Mouse (Mus musculus): ENCODE measurements at regions not wholly inside any gene's neighbourhood (a gene's known extent, or its start where the extent isn't known, plus 50 kb on each side); places are given as distances from the start of the nearest gene placed in this dataset.

GRCm38 (mm10) chr6:98178005-98178404 lies 164.5 kb downstream of the Gm765 start:
- no peak overlapping the region for H3K4me2 ChIP-seq (replicated peaks)
- H3K27me3 ChIP-seq: 0 out of 2 replicates have a peak, but pooled peaks cover 2% of the 10 kb centered on the region
- WGBS: 50% methylated on average over 2 of the region's 2 CpGs
- ATAC-seq (ENCODE audit: low FRiP score, low read depth): no peak
- no peak overlapping the region for H3K27ac ChIP-seq
- no peak overlapping the region for H3K9ac ChIP-seq
- no peak overlapping the region for H3K4me3 ChIP-seq
- H3K9me3 ChIP-seq: no peaks in the 10 kb centered on the region
- no peaks in the 10 kb centered on the region for H3K4me1 ChIP-seq
- no peaks in the 10 kb centered on the region for H3K36me3 ChIP-seq

GRCm38 (mm10) chr6:98149043-98149813 lies 193.3 kb downstream of the Gm765 start:
- H3K27ac ChIP-seq: no peak overlapping the region; the same call in 1 of the 2 replicates
- H3K36me3 ChIP-seq: no peaks in the 10 kb centered on the region
- H3K9ac ChIP-seq: no peak overlapping the region
- H3K4me1 ChIP-seq: peaks cover 8% of the 10 kb centered on the region; the same call in 1 of the 2 replicates
- H3K27me3 ChIP-seq: no peaks in the 10 kb centered on the region
- H3K9me3 ChIP-seq: no peaks in the 10 kb centered on the region
- WGBS: 54% methylated on average over 12 of the region's 12 CpGs
- H3K4me2 ChIP-seq (replicated peaks): no peak overlapping the region
- no peak overlapping the region for H3K4me3 ChIP-seq
- peak; percentile 79 for ATAC-seq (ENCODE audit: low FRiP score, low read depth)

GRCm38 (mm10) chr6:98147855-98148254 lies 194.7 kb downstream of the Gm765 start:
- no peaks in the 10 kb centered on the region for H3K9me3 ChIP-seq
- H3K27ac ChIP-seq: no peak overlapping the region
- no peaks in the 10 kb centered on the region for H3K36me3 ChIP-seq
- H3K4me2 ChIP-seq (replicated peaks): no peak overlapping the region
- no peaks in the 10 kb centered on the region for H3K27me3 ChIP-seq
- WGBS: 85% methylated on average over 5 of the region's 5 CpGs
- peaks cover 8% of the 10 kb centered on the region; the same call in 1 of the 2 replicates for H3K4me1 ChIP-seq
- no peak overlapping the region for H3K9ac ChIP-seq
- no peak for ATAC-seq (ENCODE audit: low FRiP score, low read depth)
- no peak overlapping the region for H3K4me3 ChIP-seq

- no peak overlapping the region for H3K4me2 ChIP-seq (replicated peaks)
Measured at GRCm38 (mm10) chr6:98132931-98133330, 209.6 kb downstream of the Gm765 start.

GRCm38 (mm10) chr6:98125434-98125833 lies 217.1 kb downstream of the Gm765 start:
- 15% methylated on average over 7 of the region's 7 CpGs for WGBS

More at GRCm38 (mm10) chr6:98132931-98133330, 209.6 kb downstream of the Gm765 start:
- H3K9me3 ChIP-seq: no peaks in the 10 kb centered on the region
- H3K27me3 ChIP-seq: peaks cover 17% of the 10 kb centered on the region
- H3K4me3 ChIP-seq: no peak overlapping the region
- H3K36me3 ChIP-seq: no peaks in the 10 kb centered on the region
- ATAC-seq (ENCODE audit: low FRiP score, low read depth): no peak
- no peak overlapping the region for H3K9ac ChIP-seq
- H3K4me1 ChIP-seq: peaks cover 8% of the 10 kb centered on the region; the same call in 1 of the 2 replicates
- 36% methylated on average over 2 of the region's 2 CpGs for WGBS
- H3K27ac ChIP-seq: no peak overlapping the region

GRCm38 (mm10) chr6:98118355-98119150 lies 224.0 kb downstream of the Gm765 start:
- Histone ChIP-seq H3K27ac (no peak overlapping the region), H3K4me2 (replicated peaks) (no peak overlapping the region), H3K4me3 (no peak overlapping the region), H3K36me3 (no peaks in the 10 kb centered on the region), H3K27me3 (no peaks in the 10 kb centered on the region), H3K4me1 (peaks cover 24% of the 10 kb centered on the region), H3K9ac (no peak overlapping the region), H3K9me3 (no peaks in the 10 kb centered on the region)
- no peak for ATAC-seq (ENCODE audit: low FRiP score, low read depth)
- WGBS: 42% methylated on average over 9 of the region's 9 CpGs

More at GRCm38 (mm10) chr6:98125434-98125833, 217.1 kb downstream of the Gm765 start:
- Histone ChIP-seq H3K27ac (peak overlapping the region; percentile 75), H3K4me3 (no peak overlapping the region), H3K9ac (no peak overlapping the region), H3K27me3 (peaks cover 25% of the 10 kb centered on the region), H3K4me2 (replicated peaks) (0 out of 2 replicates have a peak overlapping the region, but pooled peaks have one; percentile 14), H3K4me1 (peaks cover 16% of the 10 kb centered on the region), H3K36me3 (no peaks in the 10 kb centered on the region), H3K9me3 (no peaks in the 10 kb centered on the region)
- ATAC-seq (ENCODE audit: low FRiP score, low read depth): peak; percentile 48; the same call in 1 of the 2 replicates

GRCm38 (mm10) chr6:98114327-98115134 lies 228.0 kb downstream of the Gm765 start:
- Histone ChIP-seq H3K27me3 (no peaks in the 10 kb centered on the region), H3K4me1 (peaks cover 40% of the 10 kb centered on the region), H3K4me3 (no peak overlapping the region), H3K36me3 (no peaks in the 10 kb centered on the region), H3K27ac (peak overlapping the region; percentile 55; the same call in 1 of the 2 replicates), H3K9me3 (no peaks in the 10 kb centered on the region), H3K4me2 (replicated peaks) (no peak overlapping the region), H3K9ac (no peak overlapping the region)
- ATAC-seq (ENCODE audit: low FRiP score, low read depth): no peak
- WGBS: 28% methylated on average over 9 of the region's 9 CpGs

GRCm38 (mm10) chr6:98113708-98114107 lies 228.8 kb downstream of the Gm765 start:
- ATAC-seq (ENCODE audit: low FRiP score, low read depth): no peak
- 34% methylated on average over 7 of the region's 7 CpGs for WGBS
- Histone ChIP-seq H3K27ac (no peak overlapping the region; the same call in 1 of the 2 replicates), H3K4me1 (peaks cover 40% of the 10 kb centered on the region), H3K9me3 (no peaks in the 10 kb centered on the region), H3K9ac (no peak overlapping the region), H3K4me2 (replicated peaks) (peak overlapping the region; percentile 40), H3K4me3 (no peak overlapping the region), H3K36me3 (no peaks in the 10 kb centered on the region), H3K27me3 (no peaks in the 10 kb centered on the region)

GRCm38 (mm10) chr6:98112495-98113115 lies 229.9 kb downstream of the Gm765 start:
- Histone ChIP-seq H3K27ac (no peak overlapping the region), H3K4me3 (no peak overlapping the region), H3K27me3 (no peaks in the 10 kb centered on the region), H3K4me2 (replicated peaks) (no peak overlapping the region), H3K9me3 (no peaks in the 10 kb centered on the region), H3K4me1 (peaks cover 29% of the 10 kb centered on the region), H3K36me3 (no peaks in the 10 kb centered on the region), H3K9ac (no peak overlapping the region)
- WGBS: 72% methylated on average over 7 of the region's 7 CpGs
- ATAC-seq (ENCODE audit: low FRiP score, low read depth): no peak

GRCm38 (mm10) chr6:98107123-98107522 lies 235.4 kb downstream of the Gm765 start:
- Histone ChIP-seq H3K4me2 (replicated peaks) (no peak overlapping the region), H3K4me3 (no peak overlapping the region), H3K4me1 (peaks cover 32% of the 10 kb centered on the region), H3K27ac (peak overlapping the region; percentile 65; the same call in 1 of the 2 replicates), H3K27me3 (peaks cover 7% of the 10 kb centered on the region; the same call in 1 of the 2 replicates), H3K36me3 (no peaks in the 10 kb centered on the region), H3K9me3 (no peaks in the 10 kb centered on the region), H3K9ac (no peak overlapping the region)
- WGBS: 20% methylated on average over 5 of the region's 5 CpGs
- ATAC-seq (ENCODE audit: low FRiP score, low read depth): peak; percentile 81

Measured in limb, embryonic 13.5 days (tissue).